In the genomic region with DNA sequence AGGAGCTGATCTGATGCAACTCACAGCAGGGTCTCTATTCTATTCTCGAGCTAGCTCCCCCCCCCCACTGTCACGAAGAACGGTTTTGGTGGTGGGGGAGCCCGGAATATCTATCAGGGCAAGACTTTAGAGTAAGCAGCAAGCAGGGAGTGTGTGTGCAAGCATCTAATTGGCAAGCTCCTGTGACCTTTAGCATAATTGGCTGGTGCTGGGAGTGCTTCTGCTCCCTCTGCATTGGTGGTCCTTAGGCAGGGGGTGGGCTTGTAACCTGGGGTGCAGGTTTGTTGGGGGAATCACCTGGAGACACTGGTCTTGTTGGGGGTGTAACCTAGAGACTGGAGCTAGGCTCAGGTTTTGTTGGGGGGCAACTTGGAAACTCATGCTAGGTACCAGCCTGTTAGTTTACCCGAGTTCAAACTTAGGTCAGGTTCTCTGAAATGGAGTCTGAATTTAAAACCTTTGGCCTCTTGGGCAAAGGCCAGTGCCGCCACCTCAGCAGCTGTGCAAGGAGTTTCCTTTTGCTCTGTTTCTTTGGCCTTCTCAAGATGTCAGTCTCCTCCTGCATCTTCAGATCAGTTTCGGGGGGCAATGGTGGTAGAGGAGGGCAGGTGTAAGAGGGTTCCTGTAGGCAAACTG, we compare ENCODE assay signal across 18 mouse cellular contexts. TPM values are rescaled to one million over a fixed set of nuclear protein-coding genes. Genes with fewer than 3 reads are reported as not detected.
DNase-seq lines count a peak whose midpoint lies in the region; ATAC-seq and TF ChIP-seq lines count a peak whose summit lies in the region.
"Had no signal": no experiment of that assay in that cellular context is flagged by ENCODE, and none has a peak within 500 bp of the region (broad histone marks: within the 10 kb centered on the region; RNA-seq: fewer than 3 reads in every experiment).

No protein-coding gene starts in this region.

- DNase-seq in liver, adult 2 months (ENCODE audit: extremely low read depth, low read depth, low spot score) = peak; percentile 72
- DNase-seq in liver, embryonic 11.5 days (ENCODE audit: low spot score) = no peak
- peak; percentile 71 for DNase-seq in kidney, postnatal 10 days
- peak; percentile 33 for DNase-seq in yolk sac, embryonic 10.5 days (ENCODE audit: low spot score)
- DNase-seq in forebrain, embryonic 11.5 days (ENCODE audit: low spot score) = no peak

- no peak overlapping the region for H3K4me3 ChIP-seq in intestine, embryonic 16.5 days (ENCODE audit: low read length)
- no peak overlapping the region for H3K4me3 ChIP-seq in intestine, embryonic 15.5 days (replicated peaks)
- H3K4me3 ChIP-seq in liver, adult 2 months (ENCODE audit: insufficient read depth, low read depth, low read length) = no peak overlapping the region
- no peak overlapping the region for H3K4me3 ChIP-seq in liver, embryonic 11.5 days (ENCODE audit: low read depth, low read length)
- H3K4me3 ChIP-seq in forebrain, embryonic 11.5 days (ENCODE audit: low read depth, low read length) = no peak overlapping the region
- no peak overlapping the region for H3K4me3 ChIP-seq in forebrain, embryonic 13.5 days
- H3K4me3 ChIP-seq: embryonic facial prominence, embryonic 12.5 days; forebrain, embryonic 12.5 days; heart, embryonic 12.5 days; hindbrain, embryonic 15.5 days had no signal

- no peaks in the 10 kb centered on the region for H3K27me3 ChIP-seq in intestine, embryonic 16.5 days (replicated peaks; ENCODE audit: control insufficient read depth, insufficient read depth, low read length)
- H3K27me3 ChIP-seq in intestine, embryonic 15.5 days (replicated peaks) = no peaks in the 10 kb centered on the region
- no peaks in the 10 kb centered on the region for H3K27me3 ChIP-seq in liver, adult 2 months (ENCODE audit: control insufficient read depth, insufficient read depth, low read length)
- H3K27me3 ChIP-seq in liver, embryonic 11.5 days (replicated peaks; ENCODE audit: control insufficient read depth, insufficient read depth, low read length) = no peaks in the 10 kb centered on the region
- H3K27me3 ChIP-seq in forebrain, embryonic 11.5 days (ENCODE audit: control insufficient read depth, insufficient read depth, low read length) = no peaks in the 10 kb centered on the region
- H3K27me3 ChIP-seq in forebrain, embryonic 13.5 days = peaks cover 11% of the 10 kb centered on the region; the same call in 1 of the 2 replicates
- H3K27me3 ChIP-seq: hindbrain, embryonic 15.5 days had no signal

- H3K4me2 ChIP-seq in intestine, embryonic 16.5 days (ENCODE audit: low read depth, low read length) = no peak overlapping the region
- no peak overlapping the region for H3K4me2 ChIP-seq in intestine, embryonic 15.5 days (replicated peaks)
- no peak overlapping the region for H3K4me2 ChIP-seq in liver, embryonic 11.5 days
- H3K4me2 ChIP-seq in forebrain, embryonic 11.5 days (ENCODE audit: low read depth, low read length, severe bottlenecking) = no peak overlapping the region
- H3K4me2 ChIP-seq in forebrain, embryonic 13.5 days = no peak overlapping the region
- H3K4me2 ChIP-seq: embryonic facial prominence, embryonic 12.5 days; forebrain, embryonic 12.5 days; heart, embryonic 12.5 days; hindbrain, embryonic 15.5 days had no signal

- H3K36me3 ChIP-seq in intestine, embryonic 16.5 days (ENCODE audit: control insufficient read depth, insufficient read depth, low read length) = no peaks in the 10 kb centered on the region
- H3K36me3 ChIP-seq in intestine, embryonic 15.5 days = no peaks in the 10 kb centered on the region
- H3K36me3 ChIP-seq in liver, adult 2 months (ENCODE audit: control insufficient read depth, insufficient read depth, low read length) = no peaks in the 10 kb centered on the region
- no peaks in the 10 kb centered on the region for H3K36me3 ChIP-seq in liver, embryonic 11.5 days (ENCODE audit: control insufficient read depth, insufficient read depth, low read length)
- no peaks in the 10 kb centered on the region for H3K36me3 ChIP-seq in forebrain, embryonic 11.5 days (ENCODE audit: control insufficient read depth, insufficient read depth, low read length)
- no peaks in the 10 kb centered on the region for H3K36me3 ChIP-seq in forebrain, embryonic 13.5 days (ENCODE audit: poor library complexity, severe bottlenecking)
- H3K36me3 ChIP-seq: embryonic facial prominence, embryonic 12.5 days; forebrain, embryonic 12.5 days; G1E; heart, embryonic 12.5 days; hindbrain, embryonic 15.5 days had no signal

- TF ChIP-seq POLR2A in liver, adult 2 months (IDR thresholded peaks at IDR 0.05; ENCODE audit: extremely low read depth, insufficient read depth, low read length) = no peak

- H3K4me1 ChIP-seq in intestine, embryonic 16.5 days (ENCODE audit: control insufficient read depth, insufficient read depth, low read length) = peaks cover 5% of the 10 kb centered on the region; the same call in 1 of the 2 replicates
- H3K4me1 ChIP-seq in intestine, embryonic 15.5 days (replicated peaks) = no peaks in the 10 kb centered on the region; the same call in 1 of the 2 replicates
- peaks cover 10% of the 10 kb centered on the region for H3K4me1 ChIP-seq in liver, adult 2 months (ENCODE audit: control insufficient read depth, insufficient read depth, low read length)
- 0 out of 2 replicates have a peak, but pooled peaks cover 2% of the 10 kb centered on the region for H3K4me1 ChIP-seq in liver, embryonic 11.5 days (replicated peaks; ENCODE audit: control insufficient read depth, insufficient read depth, low read length)
- H3K4me1 ChIP-seq in forebrain, embryonic 11.5 days (replicated peaks; ENCODE audit: control insufficient read depth, insufficient read depth, low read length) = no peaks in the 10 kb centered on the region
- H3K4me1 ChIP-seq in forebrain, embryonic 13.5 days = no peaks in the 10 kb centered on the region
- H3K4me1 ChIP-seq: hindbrain, embryonic 15.5 days had no signal

- WGBS in intestine, embryonic 16.5 days = 67% methylated on average over 7 of the region's 7 CpGs
- 71% methylated on average over 7 of the region's 7 CpGs for WGBS in intestine, embryonic 15.5 days
- WGBS in liver, adult 2 months = 28% methylated on average over 7 of the region's 7 CpGs
- WGBS in liver, embryonic 11.5 days = 73% methylated on average over 7 of the region's 7 CpGs
- 60% methylated on average over 7 of the region's 7 CpGs for WGBS in forebrain, embryonic 11.5 days
- 61% methylated on average over 7 of the region's 7 CpGs for WGBS in forebrain, embryonic 13.5 days

- no peak for TF ChIP-seq CTCF in liver, adult 2 months (IDR thresholded peaks at IDR 0.05; ENCODE audit: low read depth, low read length)

- 0 out of 2 replicates have a peak, but pooled peaks have one; percentile 14 for ATAC-seq in intestine, embryonic 16.5 days
- no peak for ATAC-seq in intestine, embryonic 15.5 days
- ATAC-seq in liver, embryonic 11.5 days (replicated peaks; ENCODE audit: low FRiP score) = no peak
- no peak for ATAC-seq in forebrain, embryonic 11.5 days (replicated peaks; ENCODE audit: low FRiP score)
- ATAC-seq in forebrain, embryonic 13.5 days = no peak

- H3K79me2 ChIP-seq in liver, adult 2 months (ENCODE audit: control insufficient read depth, insufficient read depth, low read length) = no peaks in the 10 kb centered on the region

- no peaks in the 10 kb centered on the region for H3K9me3 ChIP-seq in intestine, embryonic 16.5 days (ENCODE audit: control insufficient read depth, low read length)
- H3K9me3 ChIP-seq in intestine, embryonic 15.5 days = no peaks in the 10 kb centered on the region
- no peaks in the 10 kb centered on the region for H3K9me3 ChIP-seq in liver, embryonic 11.5 days (ENCODE audit: control insufficient read depth, low read length)
- H3K9me3 ChIP-seq in forebrain, embryonic 11.5 days (ENCODE audit: control insufficient read depth, low read length) = no peaks in the 10 kb centered on the region
- H3K9me3 ChIP-seq in forebrain, embryonic 13.5 days (replicated peaks) = no peaks in the 10 kb centered on the region
- H3K9me3 ChIP-seq: embryonic facial prominence, embryonic 12.5 days; forebrain, embryonic 12.5 days; G1E; heart, embryonic 12.5 days; hindbrain, embryonic 15.5 days had no signal

- H3K27ac ChIP-seq in intestine, embryonic 16.5 days (ENCODE audit: low read length) = no peak overlapping the region
- H3K27ac ChIP-seq in intestine, embryonic 15.5 days = no peak overlapping the region
- H3K27ac ChIP-seq in liver, adult 2 months (replicated peaks; ENCODE audit: insufficient read depth, low read depth, low read length) = peak overlapping the region; percentile 42; the same call in 1 of the 2 replicates
- H3K27ac ChIP-seq in liver, embryonic 11.5 days (ENCODE audit: low read depth, low read length) = no peak overlapping the region
- no peak overlapping the region for H3K27ac ChIP-seq in forebrain, embryonic 11.5 days (ENCODE audit: low read depth, low read length)
- no peak overlapping the region for H3K27ac ChIP-seq in forebrain, embryonic 13.5 days
- H3K27ac ChIP-seq: embryonic facial prominence, embryonic 12.5 days; forebrain, embryonic 12.5 days; hindbrain, embryonic 15.5 days had no signal

- H3K9ac ChIP-seq in intestine, embryonic 16.5 days (ENCODE audit: low read depth, low read length) = no peak overlapping the region
- H3K9ac ChIP-seq in intestine, embryonic 15.5 days = no peak overlapping the region
- no peak overlapping the region for H3K9ac ChIP-seq in liver, adult 2 months (ENCODE audit: low read depth, low read length)
- no peak overlapping the region for H3K9ac ChIP-seq in liver, embryonic 11.5 days (ENCODE audit: low read depth, low read length)
- no peak overlapping the region for H3K9ac ChIP-seq in forebrain, embryonic 11.5 days (ENCODE audit: low read length)
- no peak overlapping the region for H3K9ac ChIP-seq in forebrain, embryonic 13.5 days
- H3K9ac ChIP-seq: embryonic facial prominence, embryonic 12.5 days; forebrain, embryonic 12.5 days; forebrain, postnatal 0 days; heart, embryonic 12.5 days; hindbrain, embryonic 15.5 days had no signal

RNA-seq across cellular contexts. Expression of a gene that starts 12.3 kb away (rescaled TPM):
- 31.3 and 33.7 TPM in 2 replicates for polyA plus RNA-seq in intestine, embryonic 16.5 days (2015; fragmentation: Nextera tagmentation; extraction: Ambion mirVana)
- polyA plus RNA-seq in intestine, embryonic 15.5 days (2015; fragmentation: Nextera tagmentation; extraction: Ambion mirVana) = 31.2 and 32.9 TPM in 2 replicates
- total RNA-seq in liver, adult 2 months (2014; rRNA removed) = 18.7 and 21.1 TPM in 2 replicates
- 38.7 and 39.9 TPM in 2 replicates for polyA plus RNA-seq in liver, adult 2 months (2012; rRNA removed)
- polyA plus RNA-seq in liver, embryonic 11.5 days (2014; fragmentation: Nextera tagmentation; extraction: Ambion mirVana) = 34.2 and 36.0 TPM in 2 replicates
- polyA plus RNA-seq in forebrain, embryonic 11.5 days (2014; fragmentation: Nextera tagmentation; extraction: Ambion mirVana) = 41.3 and 46.6 TPM in 2 replicates
- 44.7 and 50.3 TPM in 2 replicates for polyA plus RNA-seq in forebrain, embryonic 13.5 days (2015; fragmentation: Nextera tagmentation; extraction: Ambion mirVana)

RNA-seq across cellular contexts. Expression of a gene that starts 31.6 kb away (rescaled TPM):
- polyA plus RNA-seq in intestine, embryonic 16.5 days (2015; fragmentation: Nextera tagmentation; extraction: Ambion mirVana) = 40.7 and 47.2 TPM in 2 replicates
- 29.8 and 29.9 TPM in 2 replicates for polyA plus RNA-seq in intestine, embryonic 15.5 days (2015; fragmentation: Nextera tagmentation; extraction: Ambion mirVana)
- 14.5 and 22.3 TPM in 2 replicates for total RNA-seq in liver, adult 2 months (2014; rRNA removed)
- polyA plus RNA-seq in liver, adult 2 months (2012; rRNA removed) = 23.2 and 25.2 TPM in 2 replicates
- 51.2 and 55.4 TPM in 2 replicates for polyA plus RNA-seq in liver, embryonic 11.5 days (2014; fragmentation: Nextera tagmentation; extraction: Ambion mirVana)
- polyA plus RNA-seq in forebrain, embryonic 11.5 days (2014; fragmentation: Nextera tagmentation; extraction: Ambion mirVana) = 18.0 and 23.2 TPM in 2 replicates
- 21.3 and 22.1 TPM in 2 replicates for polyA plus RNA-seq in forebrain, embryonic 13.5 days (2015; fragmentation: Nextera tagmentation; extraction: Ambion mirVana)

RNA-seq across cellular contexts. Expression of a gene that starts 34.5 kb away (rescaled TPM):
- polyA plus RNA-seq in intestine, embryonic 16.5 days (2015; fragmentation: Nextera tagmentation; extraction: Ambion mirVana) = 0.11 and 0.18 TPM in 2 replicates
- 0.13 and 0.19 TPM in 2 replicates for polyA plus RNA-seq in intestine, embryonic 15.5 days (2015; fragmentation: Nextera tagmentation; extraction: Ambion mirVana)
- not detected in 2 replicates for total RNA-seq in liver, adult 2 months (2014; rRNA removed)
- polyA plus RNA-seq in liver, adult 2 months (2012; rRNA removed) = not detected in 2 replicates
- polyA plus RNA-seq in liver, embryonic 11.5 days (2014; fragmentation: Nextera tagmentation; extraction: Ambion mirVana) = 0.10 TPM in 1 of 2 replicates, not detected in the other
- not detected in 2 replicates for polyA plus RNA-seq in forebrain, embryonic 11.5 days (2014; fragmentation: Nextera tagmentation; extraction: Ambion mirVana)
- 0.06 TPM in 1 of 2 replicates, not detected in the other for polyA plus RNA-seq in forebrain, embryonic 13.5 days (2015; fragmentation: Nextera tagmentation; extraction: Ambion mirVana)
- total RNA-seq: forebrain, postnatal 0 days; heart, adult 8-10 months; heart, postnatal 36 days had no signal
- polyA plus RNA-seq: G1E; heart, embryonic 12.5 days; heart, embryonic 16.5 days; hindbrain, embryonic 11.5 days had no signal

RNA-seq across cellular contexts. Expression of a gene that starts 38.8 kb away (rescaled TPM):
- 5.8 and 5.9 TPM in 2 replicates for polyA plus RNA-seq in intestine, embryonic 16.5 days (2015; fragmentation: Nextera tagmentation; extraction: Ambion mirVana)
- polyA plus RNA-seq in intestine, embryonic 15.5 days (2015; fragmentation: Nextera tagmentation; extraction: Ambion mirVana) = 7.7 and 8.7 TPM in 2 replicates
- total RNA-seq in liver, adult 2 months (2014; rRNA removed) = 0.92 and 1.1 TPM in 2 replicates
- polyA plus RNA-seq in liver, adult 2 months (2012; rRNA removed) = 0.78 and 1.1 TPM in 2 replicates
- 6.5 and 7.5 TPM in 2 replicates for polyA plus RNA-seq in liver, embryonic 11.5 days (2014; fragmentation: Nextera tagmentation; extraction: Ambion mirVana)
- polyA plus RNA-seq in forebrain, embryonic 11.5 days (2014; fragmentation: Nextera tagmentation; extraction: Ambion mirVana) = 26.3 and 26.4 TPM in 2 replicates
- polyA plus RNA-seq in forebrain, embryonic 13.5 days (2015; fragmentation: Nextera tagmentation; extraction: Ambion mirVana) = 34.7 and 39.2 TPM in 2 replicates

Comparison
In these comparisons a context has a peak if more than half of its experiments do, and no peak if none do; other contexts are left out.
1. DNase-seq: peak in liver, adult 2 months (single experiment), kidney, postnatal 10 days (single experiment) and yolk sac, embryonic 10.5 days (single experiment); none in liver, embryonic 11.5 days (single experiment) and forebrain, embryonic 11.5 days (single experiment).